Mouse (Mus musculus) liver, postnatal 0 days (tissue): ENCODE results near the gene 3110001I22Rik. TPM values are rescaled to one million over a fixed set of nuclear protein-coding genes. Genes with fewer than 3 reads are reported as not detected.
"Not testable (repeated sequence)": the region's sequence is repeated elsewhere in the genome, so short reads cannot be mapped to it uniquely, and the experiment has no call there.

Source experiments
- ATAC-seq: fragments of 200-750 bp; cut with Nextera tagmentation; 2 replicates; pipeline ENCODE4 v1.8.0; 2017; ENCODE audit warnings: mild to moderate bottlenecking, moderate library complexity
- DNase-seq: peaks from one replicate; pipeline ENCODE4 v3.0.0-alpha.2; 2016
- H3K27ac ChIP-seq: fragments of 300-500 bp; sonication (generic); 2 replicates; pipeline ENCODE4 v1.5.1; 2014; ENCODE audit warnings: antibody characterized with exemption, moderate library complexity, mild to moderate bottlenecking, low read depth
- H3K27me3 ChIP-seq: fragments of 300-500 bp; sonication (generic); 2 replicates; pipeline ENCODE4 v1.6.1; 2014; ENCODE audit warnings: low read length, control low read depth, mixed read lengths; ENCODE audit not compliant: insufficient read depth
- H3K36me3 ChIP-seq: fragments of 300-500 bp; sonication (generic); replicated peaks from 2 replicates; pipeline ENCODE4 v1.6.1; 2014; ENCODE audit warnings: mild to moderate bottlenecking, control low read depth, low read length, moderate library complexity, mixed read lengths; ENCODE audit not compliant: insufficient read depth
- H3K4me1 ChIP-seq: fragments of 300-500 bp; sonication (generic); 2 replicates; pipeline ENCODE4 v1.6.1; 2014; ENCODE audit warnings: antibody characterized with exemption, mild to moderate bottlenecking, control low read depth; ENCODE audit not compliant: insufficient read depth
- H3K4me2 ChIP-seq: fragments of 300-500 bp; sonication (generic); 2 replicates; pipeline ENCODE4 v1.6.1; 2014; ENCODE audit warnings: low read depth, mild to moderate bottlenecking, low read length, moderate library complexity, mixed read lengths
- H3K4me3 ChIP-seq: fragments of 300-500 bp; sonication (generic); 2 replicates; pipeline ENCODE4 v1.5.1; 2014; ENCODE audit warnings: low read depth, low read length
- H3K9ac ChIP-seq: fragments of 300-500 bp; sonication (generic); replicated peaks from 2 replicates; pipeline ENCODE4 v1.6.1; 2014; ENCODE audit warnings: mild to moderate bottlenecking, moderate library complexity
- H3K9me3 ChIP-seq: fragments of 300-500 bp; sonication (generic); 2 replicates; pipeline ENCODE4 v1.6.1; 2016; ENCODE audit warnings: mild to moderate bottlenecking, control low read depth, low read length, mixed read lengths
- CTCF ChIP-seq: sonication (generic); IDR thresholded peaks from 2 replicates; pipeline ENCODE4 v1.5.1; 2016; ENCODE audit warnings: antibody characterized with exemption, low read depth
- EP300 ChIP-seq: IDR thresholded peaks from 2 replicates; pipeline ENCODE4 v1.6.1; 2016; ENCODE audit warnings: antibody characterized with exemption, low read depth, mild to moderate bottlenecking
- WGBS: fragments of 180-500 bp; shearing (Covaris S2); extraction: QIAGEN DNeasy Blood & Tissue Kit; methylation state at CpG from one replicate; pipeline ENCODE4 v1.1.7; 2014; ENCODE audit not compliant: insufficient replicate concordance; 5-methylcytosine and 5-hydroxymethylcytosine counted together
- polyA plus RNA-seq: library from polyadenylated mRNA; unstranded; fragments of >200 nt; fragmentation: Nextera tagmentation; extraction: Ambion mirVana; gene quantifications from 2 replicates; pipeline ENCODE4 v1.2.1, GENCODE M21; 2015

3110001I22Rik gene
- polyA plus RNA-seq, 1 experiment from 2014 or later = 2.4 TPM

GRCm38 (mm10) chr16:13645930-13646329 lies 25.8 kb upstream of the 3110001I22Rik start:
- DNase-seq = no peak
- WGBS = 76% methylated on average over 4 of the region's 4 CpGs
- no peak for TF ChIP-seq CTCF
- no peak for TF ChIP-seq EP300
- H3K4me3 ChIP-seq = no peak overlapping the region
- no peaks in the 10 kb centered on the region for H3K9me3 ChIP-seq
- no peak for ATAC-seq
- H3K27me3 ChIP-seq = no peaks in the 10 kb centered on the region
- no peak overlapping the region for H3K4me2 ChIP-seq
- no peak overlapping the region for H3K9ac ChIP-seq
- H3K27ac ChIP-seq = no peak overlapping the region
- no peaks in the 10 kb centered on the region for H3K4me1 ChIP-seq
- peaks cover 24% of the 10 kb centered on the region for H3K36me3 ChIP-seq

- no peak for TF ChIP-seq CTCF
- TF ChIP-seq EP300 = no peak
- 88% methylated on average over 3 of the region's 3 CpGs for WGBS
- DNase-seq = no peak
- H3K4me1 ChIP-seq = no peaks in the 10 kb centered on the region
- no peaks in the 10 kb centered on the region for H3K9me3 ChIP-seq
- no peak overlapping the region for H3K4me3 ChIP-seq
- H3K4me2 ChIP-seq = no peak overlapping the region
- no peaks in the 10 kb centered on the region for H3K27me3 ChIP-seq
- no peak overlapping the region for H3K27ac ChIP-seq
- ATAC-seq = no peak
- no peak overlapping the region for H3K9ac ChIP-seq
- H3K36me3 ChIP-seq = peaks cover 38% of the 10 kb centered on the region
These were observed 12.8 kb upstream of the 3110001I22Rik start for GRCm38 (mm10) chr16:13658886-13659285.

GRCm38 (mm10) chr16:13660736-13661135 lies 11.0 kb upstream of the 3110001I22Rik start:
- Histone ChIP-seq H3K9ac (no peak overlapping the region), H3K36me3 (peaks cover 25% of the 10 kb centered on the region), H3K27me3 (no peaks in the 10 kb centered on the region), H3K27ac (no peak overlapping the region), H3K4me1 (no peaks in the 10 kb centered on the region), H3K9me3 (no peaks in the 10 kb centered on the region), H3K4me3 (no peak overlapping the region), H3K4me2 (no peak overlapping the region)
- ATAC-seq (no peak), DNase-seq (no peak)
- 87% methylated on average over 9 of the region's 9 CpGs for WGBS
- TF ChIP-seq EP300 (no peak), CTCF (no peak)

GRCm38 (mm10) chr16:13667878-13668343 lies 3.8 kb upstream of the 3110001I22Rik start, which contains the start of gene Parn:
TSS of gene Parn (minus strand) at chr16:13668170.
- Histone ChIP-seq H3K4me2 (peak within 1 kb of the TSS; percentile 83), H3K27ac (peak within 1 kb of the TSS; percentile 59), H3K4me3 (peak within 1 kb of the TSS; percentile 62), H3K9me3 (no peaks in the 10 kb centered on the region), H3K36me3 (peaks cover 7% of the 10 kb centered on the region), H3K27me3 (no peaks in the 10 kb centered on the region), H3K9ac (peak within 1 kb of the TSS; percentile 65), H3K4me1 (peaks cover 21% of the 10 kb centered on the region)
- peak; percentile 94 for DNase-seq
- TF ChIP-seq EP300 (no peak), CTCF (no peak)
- ATAC-seq = peak; percentile 62
- 1% methylated on average over 35 of the region's 35 CpGs for WGBS

- no peak for TF ChIP-seq CTCF
- no peak for TF ChIP-seq EP300
- ATAC-seq (no peak), DNase-seq (no peak)
- peak overlapping the region; percentile 59 for H3K27ac ChIP-seq
- H3K9ac ChIP-seq = no peak overlapping the region
- no peaks in the 10 kb centered on the region for H3K9me3 ChIP-seq
- peak overlapping the region; percentile 62 for H3K4me3 ChIP-seq
- peaks cover 26% of the 10 kb centered on the region for H3K4me1 ChIP-seq
- H3K36me3 ChIP-seq = 0 out of 2 replicates have a peak, but pooled peaks cover under 1% of the 10 kb centered on the region
- peak overlapping the region; percentile 83 for H3K4me2 ChIP-seq
- H3K27me3 ChIP-seq = no peaks in the 10 kb centered on the region
- 71% methylated on average over 10 of the region's 10 CpGs for WGBS
These were observed 3.2 kb upstream of the 3110001I22Rik start for GRCm38 (mm10) chr16:13668402-13669108.

GRCm38 (mm10) chr16:13669282-13669681 lies 2.4 kb upstream of the 3110001I22Rik start:
- Histone ChIP-seq H3K9me3 (no peaks in the 10 kb centered on the region), H3K27ac (no peak overlapping the region), H3K4me2 (no peak overlapping the region), H3K4me1 (peaks cover 28% of the 10 kb centered on the region), H3K36me3 (no peaks in the 10 kb centered on the region), H3K9ac (no peak overlapping the region), H3K4me3 (no peak overlapping the region), H3K27me3 (no peaks in the 10 kb centered on the region)
- 100% methylated on average over 1 of the region's 1 CpGs for WGBS
- DNase-seq (no peak), ATAC-seq (no peak)
- TF ChIP-seq EP300 (no peak), CTCF (no peak)

GRCm38 (mm10) chr16:13670896-13671295 lies 833 bp upstream of the 3110001I22Rik start:
- H3K9ac ChIP-seq, ATAC-seq, H3K27me3 ChIP-seq, H3K36me3 ChIP-seq, H3K9me3 ChIP-seq, DNase-seq: not testable (repeated sequence)
- 56% methylated on average over 5 of the region's 5 CpGs for WGBS
- Histone ChIP-seq H3K4me2 (peak overlapping the region; percentile 73), H3K27ac (peak overlapping the region; percentile 93), H3K4me3 (peak overlapping the region; percentile 65), H3K4me1 (peaks cover 28% of the 10 kb centered on the region)
